Mouse (Mus musculus) bone marrow, adult 2 months (tissue): ENCODE data around the gene Ipo4. TPM values are rescaled to one million over a fixed set of nuclear protein-coding genes. Genes with fewer than 3 reads are reported as not detected.

ENCODE experiments used
- H3K27ac ChIP-seq: fragments of 200-500 bp; 2 replicates; pipeline ENCODE4 v1.5.1; 2012; ENCODE audit warnings: low read depth, mild to moderate bottlenecking, control low read depth, inconsistent platforms, low read length; ENCODE audit not compliant: control insufficient read depth, poor library complexity, insufficient read depth
- H3K4me1 ChIP-seq: fragments of 200-500 bp; 2 replicates; pipeline ENCODE4 v1.6.1; 2011; ENCODE audit warnings: low read length; ENCODE audit not compliant: control insufficient read depth, insufficient read depth
- H3K4me3 ChIP-seq: fragments of 200-500 bp; replicated peaks from 2 replicates; pipeline ENCODE3; 2011; ENCODE audit warnings: mild to moderate bottlenecking, low read depth, low read length, control low read depth; ENCODE audit not compliant: control insufficient read depth
- CTCF ChIP-seq: fragments of 200-500 bp; IDR thresholded peaks from 2 replicates; pipeline ENCODE4 v1.5.1; 2011; ENCODE audit warnings: low read length, control low read depth; ENCODE audit not compliant: control insufficient read depth, insufficient read depth
- POLR2A ChIP-seq: fragments of 200-500 bp; IDR thresholded peaks from 2 replicates; pipeline ENCODE4 v1.6.1; 2011; ENCODE audit warnings: low read depth, mild to moderate bottlenecking, control low read depth, low read length, borderline replicate concordance; ENCODE audit not compliant: control insufficient read depth
- WGBS: fragments of 180-500 bp; shearing (Covaris S2); methylation state at CpG from one replicate; pipeline ENCODE4 v1.1.7; 2018; 5-methylcytosine and 5-hydroxymethylcytosine counted together
- polyA plus RNA-seq: library from polyadenylated mRNA; stranded (reverse); fragments of >200 nt; gene quantifications from 2 replicates; pipeline ENCODE4 v1.2.4, GENCODE M21; 2011; ENCODE audit warnings: low replicate concordance; ENCODE audit not compliant: missing spikeins, insufficient read depth, insufficient read length

Gene Ipo4
- 24.9 and 49.5 TPM in 2 replicates for polyA plus RNA-seq

DNA sequence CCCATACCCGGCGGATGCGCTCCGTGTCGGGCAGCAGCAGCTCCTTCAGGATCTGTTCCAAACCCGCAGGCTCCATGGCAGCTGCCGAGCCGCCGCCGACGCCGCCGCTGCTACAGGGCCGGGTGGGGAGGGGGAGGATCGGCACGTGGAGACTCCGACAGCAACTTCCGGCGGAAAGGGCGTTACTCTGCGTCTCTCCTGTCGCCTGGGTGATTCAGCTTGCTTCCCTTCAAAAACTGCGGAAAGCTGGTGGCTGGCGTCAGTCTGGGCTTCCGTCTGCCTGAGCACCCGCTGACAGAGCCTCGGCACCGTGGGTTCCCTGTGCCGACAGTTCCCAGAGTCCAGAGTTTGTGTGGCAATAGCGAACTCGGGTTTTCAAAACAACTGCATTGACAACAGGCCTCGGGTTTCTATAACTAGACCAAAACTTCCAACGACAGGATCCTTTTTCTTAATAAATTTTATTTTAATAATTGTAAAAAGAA is at the start of gene Ipo4:
Gene Ipo4, minus strand, starts transcription at position 435 of the 485 bp plus-strand sequence.
- Histone ChIP-seq H3K27ac (peak within 1 kb of the TSS; percentile 5; the same call in 1 of the 2 replicates), H3K4me3 (peak within 1 kb of the TSS; percentile 57), H3K4me1 (peaks cover 3% of the 10 kb centered on the region; the same call in 1 of the 2 replicates)
- TF ChIP-seq CTCF, result no peak
- TF ChIP-seq POLR2A, result peak; percentile 59; the same call in 1 of the 2 replicates
- under 1% methylated on average over 33 of the region's 33 CpGs for WGBS

DNA sequence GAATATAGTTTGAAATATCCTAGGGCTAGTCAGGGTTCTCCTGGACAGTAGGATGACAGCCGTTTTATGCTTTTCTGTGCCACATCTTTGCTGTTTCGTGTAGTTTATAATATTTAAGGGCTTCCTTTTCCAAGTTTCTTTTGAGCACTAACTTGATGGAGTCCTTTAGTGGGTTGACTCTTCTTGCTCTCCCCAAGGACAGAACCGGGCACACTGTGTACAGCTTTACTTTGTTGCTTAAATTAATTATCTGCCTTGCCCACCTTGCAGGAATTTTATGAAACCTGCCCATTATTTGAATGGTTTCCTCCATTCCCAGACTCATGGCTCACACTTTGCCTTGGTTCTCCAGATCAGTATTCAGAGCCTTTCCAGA is 46.3 kb upstream of the Ipo4 start:
- 8% methylated on average over 3 of the region's 3 CpGs for WGBS
- TF ChIP-seq POLR2A (no peak), CTCF (no peak)
- H3K27ac ChIP-seq, result peak overlapping the region; percentile 96
- H3K4me1 ChIP-seq, result no peaks in the 10 kb centered on the region
- H3K4me3 ChIP-seq, result peak overlapping the region; percentile 74

DNA sequence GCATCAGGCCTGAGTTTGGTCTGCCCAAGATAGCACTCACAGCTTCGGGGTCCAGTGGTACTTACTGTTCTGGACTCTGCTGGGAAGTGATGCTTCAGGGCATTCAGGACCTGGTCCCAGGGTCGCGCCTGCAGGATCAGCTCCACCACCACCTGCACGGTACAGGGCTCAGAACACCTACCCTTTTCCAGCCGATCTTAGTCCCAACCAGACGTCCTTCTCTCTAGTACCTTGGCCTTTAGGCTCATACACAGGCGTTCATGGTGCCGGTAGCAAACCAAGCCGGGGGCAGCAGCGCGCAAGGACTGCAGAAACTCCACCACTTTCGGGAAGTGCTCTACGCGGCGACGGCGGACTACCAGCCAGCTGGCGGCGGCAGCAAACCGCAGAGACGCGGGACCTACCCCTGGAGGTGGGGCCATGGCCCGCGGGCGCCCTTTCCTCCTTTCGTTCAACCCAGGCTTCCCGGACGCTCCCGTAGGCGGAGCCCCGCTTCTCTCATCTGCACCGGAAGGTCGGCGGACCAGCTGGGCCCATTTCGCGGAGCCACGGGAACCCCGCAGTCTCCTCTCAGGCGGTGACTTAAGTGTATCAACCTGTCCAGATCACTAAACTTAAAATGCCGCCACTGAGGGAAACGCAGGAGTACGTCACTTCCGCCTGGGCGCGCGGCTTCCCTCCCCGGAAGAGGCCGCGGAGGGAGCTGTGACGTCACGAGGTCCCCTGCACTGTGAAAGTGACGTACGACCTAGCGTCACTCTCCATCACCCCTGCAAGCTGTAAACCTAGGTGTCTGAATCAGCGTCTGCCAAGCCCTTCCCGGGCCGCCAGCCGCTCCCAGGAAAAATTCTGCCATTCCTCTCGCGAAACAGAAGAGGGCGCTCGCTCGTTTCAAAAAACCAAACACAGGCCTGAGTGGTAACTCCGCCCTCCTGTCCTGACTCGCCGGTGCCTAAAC is 45.7 kb upstream of the Ipo4 start, which contains the start of gene Tinf2:
Gene Tinf2, minus strand, starts transcription at position 661 of the 958 bp plus-strand sequence.
- under 1% methylated on average over 66 of the region's 66 CpGs for WGBS
- TF ChIP-seq POLR2A (peak; percentile 58; the same call in 1 of the 2 replicates), CTCF (peak; percentile 67)
- Histone ChIP-seq H3K4me3 (peak within 1 kb of the TSS; percentile 74), H3K27ac (peak within 1 kb of the TSS; percentile 96), H3K4me1 (no peaks in the 10 kb centered on the region)

DNA sequence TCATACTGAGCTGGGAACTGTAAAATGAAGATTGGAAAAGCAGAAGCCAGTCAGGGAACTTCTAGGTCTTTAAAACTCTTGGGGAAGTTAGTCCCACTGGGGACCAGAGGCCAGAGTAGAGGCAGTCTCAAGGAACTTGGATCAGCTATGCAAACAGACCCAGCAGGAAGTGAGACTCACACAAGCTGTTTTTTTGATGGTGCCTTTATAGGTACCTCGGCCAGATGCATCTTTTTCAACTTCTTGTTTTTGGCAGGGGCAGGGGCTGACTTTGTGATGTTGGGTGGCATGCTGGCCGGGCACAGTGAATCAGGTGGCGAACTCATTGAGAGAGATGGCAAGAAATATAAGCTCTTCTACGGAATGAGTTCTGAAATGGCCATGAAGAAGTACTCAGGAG is 41.9 kb upstream of the Ipo4 start:
- Histone ChIP-seq H3K27ac (no peak overlapping the region), H3K4me3 (no peak overlapping the region), H3K4me1 (no peaks in the 10 kb centered on the region)
- no peak for TF ChIP-seq POLR2A
- no peak for TF ChIP-seq CTCF
- 66% methylated on average over 4 of the region's 4 CpGs for WGBS

- 53% methylated on average over 7 of the region's 7 CpGs for WGBS
- H3K27ac ChIP-seq, result no peak overlapping the region
Observed at GRCm38 (mm10) chr14:55672741-55673060, 36.9 kb upstream of the Ipo4 start.

GRCm38 (mm10) chr14:55671833-55672740 is 36.3 kb upstream of the Ipo4 start, which contains the start of the genes Gmpr2 and Nedd8:
Gene Gmpr2, plus strand, starts transcription at chr14:55671941.
Gene Nedd8, minus strand, starts transcription at chr14:55672124.
- H3K4me3 ChIP-seq, result peak within 1 kb of the TSS; percentile 75
- H3K27ac ChIP-seq, result peak within 1 kb of the TSS; percentile 80
- WGBS, result under 1% methylated on average over 38 of the region's 38 CpGs
- no peaks in the 10 kb centered on the region; the same call in 1 of the 2 replicates for H3K4me1 ChIP-seq
- TF ChIP-seq CTCF (0 out of 2 replicates have a peak, but pooled peaks have one; percentile 7), POLR2A (peak; percentile 63; the same call in 1 of the 2 replicates)

More at GRCm38 (mm10) chr14:55672741-55673060, 36.9 kb upstream of the Ipo4 start:
- peak overlapping the region; percentile 75 for H3K4me3 ChIP-seq
- no peak for TF ChIP-seq CTCF
- TF ChIP-seq POLR2A, result no peak
- no peaks in the 10 kb centered on the region; the same call in 1 of the 2 replicates for H3K4me1 ChIP-seq

DNA sequence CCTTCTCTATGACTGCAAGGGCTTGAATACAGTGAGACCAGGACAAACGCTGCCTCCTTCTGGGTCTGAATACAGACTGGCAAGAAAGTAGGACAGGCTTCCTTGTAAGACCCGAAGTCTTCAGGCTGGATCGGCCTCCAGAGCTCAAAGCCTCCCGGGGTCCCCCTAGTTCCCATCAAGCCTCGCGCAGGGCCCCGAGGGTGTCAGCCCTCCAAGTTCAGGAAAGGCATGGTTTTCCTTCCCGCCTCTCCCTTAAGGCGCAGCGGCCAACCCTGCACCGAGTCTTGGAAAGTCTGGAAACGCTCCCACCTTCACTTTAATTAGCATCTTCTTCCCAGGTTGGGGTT is 35.7 kb upstream of the Ipo4 start:
- H3K4me3 ChIP-seq, result peak overlapping the region; percentile 75
- peak overlapping the region; percentile 80 for H3K27ac ChIP-seq
- WGBS, result under 1% methylated on average over 12 of the region's 12 CpGs

More for the DNA sequence above, 35.7 kb upstream of the Ipo4 start:
- TF ChIP-seq CTCF (no peak), POLR2A (no peak)
- H3K4me1 ChIP-seq, result no peaks in the 10 kb centered on the region; the same call in 1 of the 2 replicates
